Mouse (Mus musculus) embryonic facial prominence, embryonic 13.5 days (tissue): ENCODE measurements at regions not wholly inside any gene's neighbourhood (a gene's known extent, or its start where the extent isn't known, plus 50 kb on each side); places are given as distances from the start of the nearest gene placed in this dataset.

ENCODE experiments used
- ATAC-seq: fragments of 200-750 bp; cut with Nextera tagmentation; 2 replicates; pipeline ENCODE4 v1.8.0; 2017; ENCODE audit warnings: low read depth; ENCODE audit not compliant: insufficient number of reproducible peaks, insufficient read depth, low FRiP score, low TSS enrichment
- H3K27ac ChIP-seq: fragments of 300-500 bp; sonication (generic); 2 replicates; pipeline ENCODE4 v1.5.1; 2015; ENCODE audit warnings: moderate library complexity, mild to moderate bottlenecking, inconsistent platforms
- H3K27me3 ChIP-seq: fragments of 300-500 bp; sonication (generic); 2 replicates; pipeline ENCODE4 v1.6.1; 2015; ENCODE audit warnings: mild to moderate bottlenecking, inconsistent platforms
- H3K36me3 ChIP-seq: fragments of 300-500 bp; sonication (generic); 2 replicates; pipeline ENCODE4 v1.6.1; 2015; ENCODE audit warnings: mild to moderate bottlenecking, inconsistent platforms
- H3K4me1 ChIP-seq: fragments of 300-500 bp; sonication (generic); 2 replicates; pipeline ENCODE4 v1.6.1; 2015; ENCODE audit warnings: inconsistent platforms
- H3K4me2 ChIP-seq: fragments of 300-500 bp; sonication (generic); 2 replicates; pipeline ENCODE4 v1.6.1; 2015; ENCODE audit warnings: moderate library complexity, mild to moderate bottlenecking, inconsistent platforms
- H3K4me3 ChIP-seq: fragments of 300-500 bp; sonication (generic); 2 replicates; pipeline ENCODE4 v1.5.1; 2015; ENCODE audit warnings: mild to moderate bottlenecking, inconsistent platforms
- H3K9ac ChIP-seq: fragments of 300-500 bp; sonication (generic); 2 replicates; pipeline ENCODE4 v1.6.1; 2015; ENCODE audit warnings: mild to moderate bottlenecking, inconsistent platforms
- H3K9me3 ChIP-seq: fragments of 300-500 bp; sonication (generic); 2 replicates; pipeline ENCODE4 v1.6.1; 2016; ENCODE audit warnings: inconsistent platforms
- WGBS: fragments of 180-500 bp; shearing (Covaris S2); methylation state at CpG from one replicate; pipeline ENCODE4 v1.1.7; 2015; ENCODE audit warnings: mixed read lengths; 5-methylcytosine and 5-hydroxymethylcytosine counted together

- H3K27me3 ChIP-seq: no peaks in the 10 kb centered on the region
- no peaks in the 10 kb centered on the region for H3K9me3 ChIP-seq
- ATAC-seq: no peak
- H3K36me3 ChIP-seq: no peaks in the 10 kb centered on the region
- WGBS: 84% methylated on average over 2 of the region's 2 CpGs
- H3K4me3 ChIP-seq: no peak overlapping the region
- H3K4me1 ChIP-seq: no peaks in the 10 kb centered on the region
- H3K9ac ChIP-seq: no peak overlapping the region
- H3K4me2 ChIP-seq: no peak overlapping the region
- H3K27ac ChIP-seq: no peak overlapping the region
These were observed 51.8 kb upstream of the 1190002N15Rik start for GRCm38 (mm10) chr9:94589672-94590071.

- no peaks in the 10 kb centered on the region for H3K27me3 ChIP-seq
- H3K9me3 ChIP-seq: no peaks in the 10 kb centered on the region
- no peaks in the 10 kb centered on the region for H3K4me1 ChIP-seq
- no peak overlapping the region for H3K4me3 ChIP-seq
- no peak overlapping the region for H3K9ac ChIP-seq
- H3K36me3 ChIP-seq: no peaks in the 10 kb centered on the region
- 79% methylated on average over 2 of the region's 2 CpGs for WGBS
- no peak for ATAC-seq
- no peak overlapping the region for H3K27ac ChIP-seq
- H3K4me2 ChIP-seq: no peak overlapping the region
These were observed 64.7 kb upstream of the Slc9a9 start for GRCm38 (mm10) chr9:94604993-94605392.

GRCm38 (mm10) chr9:94606422-94606821 lies 63.3 kb upstream of the Slc9a9 start:
- Histone ChIP-seq H3K4me1 (peaks cover 3% of the 10 kb centered on the region; the same call in 1 of the 2 replicates), H3K4me2 (no peak overlapping the region), H3K9ac (no peak overlapping the region), H3K36me3 (no peaks in the 10 kb centered on the region), H3K27me3 (no peaks in the 10 kb centered on the region), H3K4me3 (no peak overlapping the region), H3K9me3 (no peaks in the 10 kb centered on the region), H3K27ac (no peak overlapping the region)
- no peak for ATAC-seq
- WGBS: 66% methylated on average over 2 of the region's 2 CpGs

GRCm38 (mm10) chr9:94607011-94607749 lies 62.5 kb upstream of the Slc9a9 start:
- H3K9ac ChIP-seq: no peak overlapping the region
- H3K9me3 ChIP-seq: no peaks in the 10 kb centered on the region
- no peaks in the 10 kb centered on the region for H3K27me3 ChIP-seq
- H3K4me2 ChIP-seq: no peak overlapping the region
- H3K4me3 ChIP-seq: no peak overlapping the region
- H3K36me3 ChIP-seq: no peaks in the 10 kb centered on the region
- H3K4me1 ChIP-seq: peaks cover 3% of the 10 kb centered on the region; the same call in 1 of the 2 replicates
- 77% methylated on average over 13 of the region's 13 CpGs for WGBS
- no peak overlapping the region for H3K27ac ChIP-seq
- no peak for ATAC-seq

GRCm38 (mm10) chr9:94607750-94608106 lies 62.0 kb upstream of the Slc9a9 start:
- no peak overlapping the region for H3K27ac ChIP-seq
- WGBS: 62% methylated on average over 2 of the region's 2 CpGs
- H3K4me2 ChIP-seq: no peak overlapping the region

GRCm38 (mm10) chr9:94610101-94610500 lies 59.6 kb upstream of the Slc9a9 start:
- H3K9me3 ChIP-seq: no peaks in the 10 kb centered on the region
- no peak overlapping the region for H3K27ac ChIP-seq
- WGBS: 61% methylated on average over 3 of the region's 3 CpGs
- no peak overlapping the region for H3K4me2 ChIP-seq
- no peak overlapping the region for H3K4me3 ChIP-seq
- H3K9ac ChIP-seq: no peak overlapping the region
- H3K4me1 ChIP-seq: peaks cover 3% of the 10 kb centered on the region; the same call in 1 of the 2 replicates
- no peak for ATAC-seq
- no peaks in the 10 kb centered on the region for H3K27me3 ChIP-seq
- no peaks in the 10 kb centered on the region for H3K36me3 ChIP-seq

More at GRCm38 (mm10) chr9:94607750-94608106, 62.0 kb upstream of the Slc9a9 start:
- no peak overlapping the region for H3K9ac ChIP-seq
- no peak overlapping the region for H3K4me3 ChIP-seq
- H3K4me1 ChIP-seq: peaks cover 3% of the 10 kb centered on the region; the same call in 1 of the 2 replicates
- H3K9me3 ChIP-seq: no peaks in the 10 kb centered on the region
- H3K27me3 ChIP-seq: no peaks in the 10 kb centered on the region
- 0 out of 2 replicates have a peak, but pooled peaks have one; percentile 43 for ATAC-seq
- H3K36me3 ChIP-seq: no peaks in the 10 kb centered on the region

GRCm38 (mm10) chr9:94610600-94611337 lies 58.9 kb upstream of the Slc9a9 start:
- Histone ChIP-seq H3K36me3 (no peaks in the 10 kb centered on the region), H3K4me3 (no peak overlapping the region), H3K27me3 (no peaks in the 10 kb centered on the region), H3K9ac (no peak overlapping the region), H3K9me3 (no peaks in the 10 kb centered on the region), H3K4me1 (peaks cover 3% of the 10 kb centered on the region; the same call in 1 of the 2 replicates), H3K27ac (no peak overlapping the region), H3K4me2 (no peak overlapping the region)
- ATAC-seq: no peak
- 66% methylated on average over 5 of the region's 5 CpGs for WGBS

- no peak for ATAC-seq
- 50% methylated on average over 6 of the region's 6 CpGs for WGBS
- Histone ChIP-seq H3K9me3 (no peaks in the 10 kb centered on the region), H3K9ac (no peak overlapping the region), H3K27me3 (no peaks in the 10 kb centered on the region), H3K4me3 (no peak overlapping the region), H3K4me1 (peaks cover 7% of the 10 kb centered on the region; the same call in 1 of the 2 replicates), H3K27ac (no peak overlapping the region), H3K4me2 (no peak overlapping the region), H3K36me3 (no peaks in the 10 kb centered on the region)
These were observed 55.6 kb upstream of the Slc9a9 start for GRCm38 (mm10) chr9:94613891-94614671.

GRCm38 (mm10) chr9:94615205-94615604 lies 54.5 kb upstream of the Slc9a9 start:
- no peak for ATAC-seq
- H3K4me2 ChIP-seq: no peak overlapping the region
- no peak overlapping the region for H3K27ac ChIP-seq
- H3K36me3 ChIP-seq: no peaks in the 10 kb centered on the region
- H3K4me1 ChIP-seq: peaks cover 7% of the 10 kb centered on the region; the same call in 1 of the 2 replicates
- H3K9ac ChIP-seq: no peak overlapping the region
- no peaks in the 10 kb centered on the region for H3K9me3 ChIP-seq
- H3K27me3 ChIP-seq: no peaks in the 10 kb centered on the region
- 85% methylated on average over 11 of the region's 11 CpGs for WGBS
- no peak overlapping the region for H3K4me3 ChIP-seq

- no peak for ATAC-seq
These were observed 51.5 kb upstream of the Slc9a9 start for GRCm38 (mm10) chr9:94618079-94618786.

More at GRCm38 (mm10) chr9:94618079-94618786, 51.5 kb upstream of the Slc9a9 start:
- Histone ChIP-seq H3K36me3 (no peaks in the 10 kb centered on the region), H3K4me3 (no peak overlapping the region), H3K27me3 (no peaks in the 10 kb centered on the region), H3K9me3 (no peaks in the 10 kb centered on the region), H3K27ac (no peak overlapping the region), H3K4me2 (no peak overlapping the region), H3K4me1 (0 out of 2 replicates have a peak, but pooled peaks cover 3% of the 10 kb centered on the region), H3K9ac (no peak overlapping the region)
- 72% methylated on average over 6 of the region's 6 CpGs for WGBS
